Mouse (Mus musculus): ENCODE results near the gene Lrrn1. TPM values are rescaled to one million over a fixed set of nuclear protein-coding genes. Genes with fewer than 3 reads are reported as not detected.

The Lrrn1 gene
- polyA plus RNA-seq, 1 experiment, result not detected

DNA sequence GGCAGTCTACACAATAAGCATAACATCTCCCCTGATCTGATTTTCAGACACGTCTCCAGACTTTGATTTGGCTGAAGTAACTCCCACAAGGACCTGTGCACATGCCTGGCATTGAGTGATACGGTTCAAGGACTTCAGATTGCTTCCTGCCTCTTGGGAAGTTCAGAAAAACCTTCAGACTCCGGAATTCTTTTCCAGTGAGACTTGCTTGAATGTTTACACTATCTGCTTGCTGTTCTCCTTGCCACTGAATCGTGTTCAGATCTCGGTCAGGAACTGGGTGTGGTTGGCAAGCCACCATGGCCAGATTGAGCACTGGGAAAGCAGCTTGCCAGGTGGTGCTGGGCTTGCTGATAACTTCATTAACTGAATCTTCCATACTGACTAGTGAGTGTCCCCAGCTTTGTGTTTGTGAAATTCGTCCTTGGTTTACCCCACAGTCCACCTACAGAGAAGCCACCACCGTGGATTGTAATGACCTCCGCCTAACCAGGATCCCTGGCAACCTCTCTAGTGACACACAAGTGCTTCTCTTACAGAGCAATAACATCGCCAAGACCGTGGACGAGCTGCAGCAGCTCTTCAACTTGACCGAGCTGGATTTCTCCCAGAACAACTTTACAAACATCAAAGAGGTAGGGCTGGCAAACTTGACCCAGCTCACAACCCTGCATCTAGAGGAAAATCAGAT is 37.5 kb downstream of the Lrrn1 start:
- Histone ChIP-seq H3K27ac (ENCODE audit: insufficient read depth, low read depth, low read length) (no peak overlapping the region), H3K4me3 (ENCODE audit: insufficient read depth, low read depth, low read length) (no peak overlapping the region), H3K4me1 (ENCODE audit: control insufficient read depth, insufficient read depth, low read length) (no peaks in the 10 kb centered on the region)
- TF ChIP-seq CTCF (IDR thresholded peaks at IDR 0.05; ENCODE audit: insufficient read depth, low read depth, low read length) (no peak), POLR2A (IDR thresholded peaks at IDR 0.05; ENCODE audit: insufficient read depth, low read depth, low read length) (no peak)
- WGBS, result 79% methylated on average over 12 of the region's 12 CpGs

DNA sequence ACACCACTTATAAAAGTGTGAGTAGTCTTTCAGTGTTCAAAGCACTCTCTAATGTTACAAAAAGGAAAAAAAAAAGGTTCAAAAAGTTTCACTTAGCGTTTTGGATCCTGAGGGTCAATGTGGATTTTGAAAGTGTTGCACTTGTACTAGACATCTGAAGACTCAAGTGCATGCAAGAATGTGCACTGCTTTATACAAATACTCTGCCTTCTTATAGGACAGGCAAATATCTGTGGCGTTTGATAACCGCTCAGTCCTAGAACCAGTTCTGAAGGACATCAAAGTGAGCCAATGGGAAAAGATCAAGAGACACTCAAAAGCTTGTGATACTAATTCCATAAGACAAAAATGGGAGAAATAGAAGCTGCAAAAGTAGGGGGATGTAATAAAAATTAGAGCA is 45.0 kb downstream of the Lrrn1 start:
- TF ChIP-seq POLR2A (IDR thresholded peaks at IDR 0.05; ENCODE audit: insufficient read depth, low read depth, low read length), result no peak
- no peak for TF ChIP-seq CTCF (IDR thresholded peaks at IDR 0.05; ENCODE audit: insufficient read depth, low read depth, low read length)
- Histone ChIP-seq H3K27ac (ENCODE audit: insufficient read depth, low read depth, low read length) (no peak overlapping the region), H3K4me1 (ENCODE audit: control insufficient read depth, insufficient read depth, low read length) (no peaks in the 10 kb centered on the region), H3K4me3 (ENCODE audit: insufficient read depth, low read depth, low read length) (no peak overlapping the region)
- 95% methylated on average over 3 of the region's 3 CpGs for WGBS

DNA sequence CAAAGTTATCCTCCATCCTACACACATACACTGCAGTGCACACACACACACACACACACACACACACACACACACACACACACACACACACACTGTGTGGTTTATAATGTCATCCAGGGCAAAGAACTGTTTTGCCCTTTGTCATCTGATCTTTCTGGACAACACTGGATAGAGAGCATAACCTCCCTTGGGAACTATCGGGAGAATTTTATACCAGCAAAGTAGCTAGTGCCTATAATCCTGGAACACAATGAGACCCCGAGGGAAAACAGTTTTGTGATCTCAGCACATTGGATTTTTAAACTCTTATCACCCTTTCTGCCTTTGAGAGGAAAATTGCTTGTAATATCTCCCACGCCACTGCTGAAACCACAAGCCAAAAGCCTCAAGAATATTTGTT is 45.8 kb downstream of the Lrrn1 start:
- Histone ChIP-seq H3K4me1 (ENCODE audit: control insufficient read depth, insufficient read depth, low read length) (no peaks in the 10 kb centered on the region), H3K27ac (ENCODE audit: insufficient read depth, low read depth, low read length) (no peak overlapping the region), H3K4me3 (ENCODE audit: insufficient read depth, low read depth, low read length) (no peak overlapping the region)
- TF ChIP-seq CTCF (IDR thresholded peaks at IDR 0.05; ENCODE audit: insufficient read depth, low read depth, low read length) (no peak), POLR2A (IDR thresholded peaks at IDR 0.05; ENCODE audit: insufficient read depth, low read depth, low read length) (no peak)
- WGBS, result 72% methylated on average over 3 of the region's 3 CpGs

DNA sequence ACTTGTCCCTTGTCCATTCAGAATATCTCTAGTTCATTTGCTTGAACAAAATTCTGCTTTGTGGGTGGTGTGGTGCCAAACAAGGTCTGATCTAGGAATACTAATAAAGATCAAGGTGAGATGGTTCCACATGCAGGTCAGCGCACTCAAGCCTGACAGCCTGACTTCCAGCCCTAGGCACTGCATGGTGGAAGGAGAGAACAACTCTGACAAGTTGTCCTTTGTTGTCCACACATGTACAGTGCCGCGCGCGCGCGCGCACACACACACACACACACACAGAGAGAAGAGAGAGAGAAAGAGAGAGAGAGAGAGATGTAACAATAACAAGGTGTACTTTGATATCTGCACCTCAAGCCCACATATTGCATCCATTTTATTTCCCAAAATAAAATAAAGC is 47.7 kb downstream of the Lrrn1 start:
- no peak for TF ChIP-seq CTCF (IDR thresholded peaks at IDR 0.05; ENCODE audit: insufficient read depth, low read depth, low read length)
- no peak for TF ChIP-seq POLR2A (IDR thresholded peaks at IDR 0.05; ENCODE audit: insufficient read depth, low read depth, low read length)
- no peaks in the 10 kb centered on the region for H3K4me1 ChIP-seq (ENCODE audit: control insufficient read depth, insufficient read depth, low read length)
- H3K4me3 ChIP-seq (ENCODE audit: insufficient read depth, low read depth, low read length), result no peak overlapping the region
- WGBS, result 98% methylated on average over 8 of the region's 8 CpGs
- H3K27ac ChIP-seq (ENCODE audit: insufficient read depth, low read depth, low read length), result no peak overlapping the region

DNA sequence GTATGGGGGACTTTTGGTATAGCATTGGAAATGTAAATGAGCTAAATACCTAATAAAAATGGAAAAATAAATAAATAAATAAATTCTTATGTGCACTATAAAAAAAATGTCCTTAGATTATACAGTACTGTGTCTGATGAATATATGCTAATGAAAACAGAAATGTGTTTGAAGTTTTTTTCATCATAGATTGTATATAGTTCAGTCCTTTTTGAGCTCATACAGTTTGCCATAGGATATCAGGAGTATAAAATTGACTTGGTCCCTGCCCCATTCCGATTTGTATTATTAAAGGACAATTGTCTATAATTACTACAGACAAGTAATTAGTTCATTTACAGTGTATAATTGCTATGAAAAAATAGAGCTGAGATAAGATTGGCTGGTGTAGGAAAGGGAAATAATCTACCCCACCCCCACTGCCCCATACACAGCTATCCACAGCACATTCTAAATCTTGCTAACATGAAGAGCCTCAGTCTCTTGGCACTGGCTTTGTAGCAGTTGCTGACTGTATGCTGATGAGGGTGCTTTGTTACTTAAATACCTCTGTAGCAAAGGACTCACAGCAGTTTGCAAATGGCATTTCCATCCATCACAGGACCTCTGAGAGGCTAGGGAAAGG is 54.3 kb downstream of the Lrrn1 start:
- no peak for TF ChIP-seq POLR2A (IDR thresholded peaks at IDR 0.05; ENCODE audit: insufficient read depth, low read depth, low read length)
- no peak for TF ChIP-seq CTCF (IDR thresholded peaks at IDR 0.05; ENCODE audit: insufficient read depth, low read depth, low read length)
- WGBS, result 49% methylated on average over 1 of the region's 1 CpGs
- Histone ChIP-seq H3K4me1 (ENCODE audit: control insufficient read depth, insufficient read depth, low read length) (no peaks in the 10 kb centered on the region), H3K4me3 (ENCODE audit: insufficient read depth, low read depth, low read length) (no peak overlapping the region), H3K27ac (ENCODE audit: insufficient read depth, low read depth, low read length) (no peak overlapping the region)

DNA sequence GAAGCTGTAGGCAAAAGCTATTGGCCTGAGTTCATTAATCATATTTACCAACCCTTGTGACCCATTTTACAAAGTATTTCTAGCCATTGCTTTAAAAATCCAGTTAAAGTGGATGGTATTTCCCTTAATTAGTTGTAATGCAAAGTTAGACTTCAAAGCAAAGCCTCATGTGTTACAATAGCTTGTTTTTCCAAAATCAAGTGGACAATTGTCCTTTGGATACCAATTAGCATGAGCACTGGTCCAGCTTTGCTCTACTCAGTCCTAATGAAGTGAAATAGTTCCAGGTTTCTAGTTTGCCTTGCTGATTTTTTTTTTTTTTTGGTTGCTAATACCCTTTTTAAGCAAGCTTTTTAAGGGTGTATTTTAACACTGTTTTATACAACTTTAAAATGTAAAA is 75.6 kb downstream of the Lrrn1 start:
- H3K4me1 ChIP-seq (ENCODE audit: control insufficient read depth, insufficient read depth, low read length), result no peaks in the 10 kb centered on the region
- H3K4me3 ChIP-seq (ENCODE audit: insufficient read depth, low read depth, low read length), result no peak overlapping the region
- TF ChIP-seq CTCF (IDR thresholded peaks at IDR 0.05; ENCODE audit: insufficient read depth, low read depth, low read length) (no peak), POLR2A (IDR thresholded peaks at IDR 0.05; ENCODE audit: insufficient read depth, low read depth, low read length) (no peak)
- H3K27ac ChIP-seq (ENCODE audit: insufficient read depth, low read depth, low read length), result no peak overlapping the region

DNA sequence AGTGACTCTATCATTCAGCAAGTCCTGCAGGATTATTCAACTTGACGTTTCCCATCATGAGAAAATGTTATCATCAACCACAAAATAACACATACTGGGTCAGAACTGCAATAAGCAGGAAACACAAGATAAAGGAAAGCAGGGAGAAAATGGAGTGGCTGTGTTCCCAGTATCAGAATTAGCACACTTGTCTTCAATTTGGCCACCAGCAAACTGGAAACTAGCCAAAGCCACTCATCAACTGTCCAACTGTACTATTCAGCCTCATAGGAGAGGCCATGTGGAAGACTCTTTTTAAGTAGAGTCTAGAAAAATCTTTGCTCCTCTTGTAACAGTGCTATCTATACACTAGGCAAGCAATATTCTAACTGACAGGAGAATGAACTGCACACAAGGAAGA is 84.7 kb downstream of the Lrrn1 start:
- TF ChIP-seq CTCF (IDR thresholded peaks at IDR 0.05; ENCODE audit: insufficient read depth, low read depth, low read length) (no peak), POLR2A (IDR thresholded peaks at IDR 0.05; ENCODE audit: insufficient read depth, low read depth, low read length) (no peak)
- Histone ChIP-seq H3K4me3 (ENCODE audit: insufficient read depth, low read depth, low read length) (no peak overlapping the region), H3K27ac (ENCODE audit: insufficient read depth, low read depth, low read length) (no peak overlapping the region), H3K4me1 (ENCODE audit: control insufficient read depth, insufficient read depth, low read length) (no peaks in the 10 kb centered on the region)
- 26% methylated on average over 1 of the region's 1 CpGs for WGBS
